Mouse (Mus musculus) gastrocnemius, adult 18-20 months (tissue): ENCODE results near the gene Txnip. TPM values are rescaled to one million over a fixed set of nuclear protein-coding genes. Genes with fewer than 3 reads are reported as not detected.

Source experiments
- DNase-seq: peaks from one replicate; pipeline ENCODE4 v3.0.0; 2021; ENCODE audit warnings: low spot score
- total RNA-seq, 2 experiments: library from RNA; stranded (reverse); gene quantifications; 2 replicates each; pipeline ENCODE4 v1.2.3; 2021

Txnip gene
- total RNA-seq, 2 experiments from 2014 or later: 344 to 646 TPM

DNA sequence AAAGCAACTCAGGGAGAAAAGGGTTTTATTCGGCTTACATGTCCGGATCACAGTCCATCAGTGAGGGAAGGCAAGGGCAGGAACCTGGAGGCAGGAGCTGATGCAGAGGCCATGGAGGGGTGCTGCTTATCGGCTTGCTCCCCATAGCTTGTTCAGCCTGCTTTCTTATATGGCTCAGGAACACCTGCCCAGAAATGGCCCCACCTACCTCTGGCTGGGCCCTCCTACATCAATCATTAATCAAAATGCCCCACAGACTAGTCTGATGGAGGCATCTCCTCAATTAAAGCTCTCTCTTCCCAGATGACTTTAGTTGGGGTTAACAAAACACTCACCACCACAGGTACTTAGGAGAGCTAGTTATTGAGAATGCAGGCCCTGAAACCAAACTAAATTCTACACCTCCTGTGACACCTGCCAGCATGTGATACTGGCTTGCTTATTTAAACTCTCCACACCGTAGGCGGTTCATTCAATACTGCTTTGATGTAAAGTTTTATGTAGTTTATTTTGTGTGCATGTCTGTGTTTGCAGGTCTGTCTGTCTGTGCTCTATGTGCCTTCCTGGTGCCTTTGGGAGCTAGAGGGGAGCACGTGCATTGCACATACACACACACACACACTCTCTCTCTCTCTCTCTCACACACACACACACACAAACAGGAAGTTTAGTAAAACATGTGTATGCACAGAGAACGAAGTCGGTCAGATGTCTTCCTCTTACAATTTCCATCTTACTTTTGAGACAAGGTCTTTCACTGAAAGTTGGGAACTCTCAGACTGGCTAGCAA lies 9.1 kb downstream of the Txnip start:
- no peak for DNase-seq

DNA sequence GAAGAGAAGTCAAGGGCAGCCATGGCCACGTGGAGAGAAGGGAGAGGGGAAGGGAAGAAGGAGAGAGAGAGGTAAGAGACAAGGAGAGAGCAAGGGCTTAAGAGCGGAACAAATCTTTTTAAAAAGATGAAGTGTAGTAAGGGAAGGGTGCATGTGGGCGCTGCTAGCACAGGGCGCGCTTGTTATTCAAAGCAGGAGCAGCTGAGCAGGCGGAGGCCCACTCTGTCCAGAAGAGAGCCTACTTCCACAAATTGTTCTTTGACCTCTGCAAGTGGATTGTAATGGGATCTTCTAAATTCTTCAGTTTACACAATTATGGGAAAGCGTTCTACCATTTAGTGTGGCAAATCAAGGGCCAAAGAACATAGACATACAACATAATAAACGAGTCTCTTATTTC lies 10.8 kb downstream of the Txnip start:
- DNase-seq: no peak

DNA sequence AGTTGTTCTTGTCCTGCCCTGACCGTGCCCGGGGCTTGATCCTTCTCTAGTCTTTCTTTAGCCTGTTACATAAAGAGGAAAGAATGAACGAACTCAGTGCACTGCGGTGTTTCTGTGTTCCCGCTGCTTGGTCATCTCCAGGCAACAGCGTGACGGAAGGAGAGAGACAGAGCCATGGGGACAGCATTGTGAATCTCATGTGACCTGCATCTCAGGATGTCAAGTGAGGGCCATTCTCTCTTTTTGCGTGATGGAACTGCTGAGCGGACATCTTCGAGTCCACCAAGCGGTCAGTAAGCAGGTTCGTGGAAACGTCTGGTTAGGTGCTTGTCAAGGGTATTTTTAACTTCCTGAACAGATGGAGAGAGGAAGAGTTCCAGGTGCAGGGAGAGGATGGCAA lies 11.7 kb downstream of the Txnip start:
- DNase-seq: peak; percentile 49

DNA sequence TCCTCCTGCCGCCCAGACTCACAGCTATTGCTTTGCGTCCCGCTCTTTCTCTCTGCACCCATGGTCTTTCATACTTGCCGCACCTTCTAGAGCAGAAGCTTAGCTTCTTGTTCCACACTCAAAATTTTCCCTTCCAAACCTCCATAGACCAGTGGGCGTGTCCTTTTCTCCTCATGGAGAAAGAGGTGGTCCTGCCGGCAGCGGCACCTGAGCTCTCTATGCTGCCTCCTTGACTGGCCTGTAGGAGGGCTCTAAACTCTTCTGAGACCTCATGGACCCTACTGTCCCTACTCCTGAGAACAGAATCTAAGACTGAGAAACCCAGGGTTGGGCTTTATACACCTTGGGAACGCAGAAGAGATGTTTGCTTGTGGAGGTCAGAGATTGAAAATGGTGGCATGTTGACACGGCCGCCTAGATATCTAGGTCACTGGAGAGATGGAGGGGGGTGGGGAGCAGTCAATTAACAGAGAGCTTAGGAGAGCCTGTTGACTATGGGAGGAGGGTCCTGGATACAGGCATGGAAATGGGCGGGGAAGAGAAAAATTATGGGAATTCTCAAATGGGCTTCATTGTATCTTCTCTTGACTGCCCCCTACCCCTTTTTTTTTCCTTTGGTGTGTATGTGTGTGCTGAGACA lies 12.3 kb downstream of the Txnip start:
- DNase-seq: no peak

DNA sequence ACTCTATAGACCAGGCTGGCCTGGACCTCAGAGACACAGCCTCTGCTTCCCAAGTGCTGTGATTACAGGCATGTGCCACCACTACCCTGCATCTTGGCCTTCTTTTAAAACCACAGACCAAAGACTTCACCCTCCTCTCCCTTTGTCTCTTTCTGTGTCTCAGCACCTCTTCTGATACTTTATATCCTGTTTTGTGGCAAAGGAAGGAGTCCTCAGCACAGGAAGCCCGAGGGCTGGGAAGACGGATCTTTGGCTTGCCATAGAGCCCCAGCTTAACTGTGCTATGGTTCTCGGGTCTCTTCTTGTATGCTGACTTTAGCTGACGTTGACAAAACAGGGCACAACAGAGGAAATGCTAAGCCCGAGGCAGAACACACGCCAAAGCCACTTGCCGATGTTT lies 12.9 kb downstream of the Txnip start:
- no peak for DNase-seq

DNA sequence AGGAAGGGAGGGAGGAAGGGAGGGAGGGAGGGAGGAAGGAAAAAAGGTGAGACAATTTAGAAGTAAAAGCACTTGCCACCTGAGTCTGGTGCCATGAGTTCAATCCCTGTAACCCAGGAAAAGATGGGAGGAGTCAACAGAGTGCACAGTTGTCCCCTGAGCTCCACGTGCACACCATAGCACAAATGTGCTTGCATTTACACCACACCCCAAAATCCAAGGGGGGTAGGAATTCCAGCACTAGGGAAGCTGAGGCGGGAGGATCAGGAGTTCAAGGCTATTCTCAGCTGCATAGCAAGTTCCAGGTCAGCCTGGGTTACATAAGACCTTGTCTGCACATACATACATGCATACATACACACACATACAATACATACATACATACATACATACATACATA lies 13.6 kb downstream of the Txnip start:
- DNase-seq: no peak

DNA sequence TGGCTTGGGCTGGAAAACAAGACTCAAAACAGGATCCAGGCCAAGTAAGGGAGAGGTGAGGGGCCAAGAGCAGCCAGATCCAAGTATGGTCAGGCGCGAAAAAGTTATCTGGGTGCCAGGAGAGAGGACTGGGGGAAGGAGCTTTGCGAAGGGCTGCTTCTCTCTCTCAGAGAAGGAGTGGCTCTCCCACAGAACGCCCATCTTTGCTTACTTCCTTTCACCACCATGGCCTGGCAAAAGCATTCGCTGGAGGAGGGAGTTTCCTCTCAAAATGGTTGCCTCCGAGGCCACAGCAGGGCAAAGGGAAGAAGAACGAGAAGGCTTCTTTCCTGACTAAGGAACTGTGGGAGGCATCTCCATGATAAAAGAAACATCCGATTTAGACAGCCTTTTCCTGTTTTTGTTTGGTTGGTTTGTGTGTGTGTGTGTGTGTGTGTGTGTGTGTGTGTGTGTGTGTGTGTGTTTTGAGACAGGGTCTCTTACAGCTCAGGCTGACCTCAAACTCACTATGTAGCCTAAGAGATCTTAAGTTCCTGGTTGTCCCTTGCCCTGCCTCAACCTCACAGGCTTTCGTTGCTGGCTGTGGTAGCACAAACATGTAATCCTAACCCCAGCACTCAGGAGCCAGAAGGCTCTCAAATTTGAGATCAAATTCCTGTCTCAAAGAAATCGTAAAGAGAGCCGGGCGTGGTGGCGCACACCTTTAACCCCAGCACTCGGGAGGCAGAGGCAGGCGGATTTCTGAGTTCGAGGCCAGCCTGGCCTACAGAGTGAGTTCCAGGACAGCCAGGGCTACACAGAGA lies 14.3 kb downstream of the Txnip start:
- DNase-seq: peak; percentile 65

DNA sequence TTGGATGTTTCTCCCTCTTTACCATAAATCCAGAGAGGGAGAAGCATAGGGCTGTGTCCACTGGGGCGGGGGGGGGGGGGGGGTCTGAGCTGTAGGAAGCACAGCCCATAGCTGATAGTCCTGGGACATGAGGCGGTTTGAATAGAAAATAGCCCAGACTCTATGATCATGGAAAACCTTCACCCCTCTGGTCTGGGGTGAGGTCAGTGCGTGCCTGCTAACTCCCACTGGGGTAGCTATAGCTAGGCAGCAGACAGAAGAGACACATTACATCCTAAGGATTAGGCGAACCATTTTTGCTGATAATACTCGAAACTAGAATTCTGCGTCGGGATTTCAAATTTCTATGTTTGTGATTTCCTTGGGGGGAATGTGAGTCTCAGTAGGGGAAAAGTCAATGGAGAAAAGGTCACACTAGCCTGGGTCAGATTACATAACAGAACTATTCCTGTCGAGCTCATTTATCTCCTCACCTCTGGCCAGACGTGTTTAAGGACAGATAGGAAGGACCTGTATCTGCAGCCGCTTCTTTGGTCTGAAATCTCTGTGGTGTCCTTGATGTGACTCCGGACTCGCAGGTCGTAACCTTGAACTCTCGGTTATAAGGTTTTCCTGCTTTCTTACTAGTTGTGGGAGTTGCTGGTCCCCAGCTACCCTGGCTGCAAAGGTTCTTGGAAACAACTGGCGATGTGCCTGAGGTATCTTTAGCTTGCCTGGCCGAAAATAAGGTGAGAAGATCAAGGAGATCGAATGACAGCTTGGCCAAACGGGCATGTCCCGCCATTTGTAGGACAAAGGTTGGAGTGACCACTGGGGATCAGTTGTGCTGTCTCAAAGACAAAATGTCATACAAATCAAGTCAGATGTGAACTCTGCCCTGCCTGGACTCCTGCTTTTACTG lies 16.1 kb downstream of the Txnip start:
- peak; percentile 80 for DNase-seq

DNA sequence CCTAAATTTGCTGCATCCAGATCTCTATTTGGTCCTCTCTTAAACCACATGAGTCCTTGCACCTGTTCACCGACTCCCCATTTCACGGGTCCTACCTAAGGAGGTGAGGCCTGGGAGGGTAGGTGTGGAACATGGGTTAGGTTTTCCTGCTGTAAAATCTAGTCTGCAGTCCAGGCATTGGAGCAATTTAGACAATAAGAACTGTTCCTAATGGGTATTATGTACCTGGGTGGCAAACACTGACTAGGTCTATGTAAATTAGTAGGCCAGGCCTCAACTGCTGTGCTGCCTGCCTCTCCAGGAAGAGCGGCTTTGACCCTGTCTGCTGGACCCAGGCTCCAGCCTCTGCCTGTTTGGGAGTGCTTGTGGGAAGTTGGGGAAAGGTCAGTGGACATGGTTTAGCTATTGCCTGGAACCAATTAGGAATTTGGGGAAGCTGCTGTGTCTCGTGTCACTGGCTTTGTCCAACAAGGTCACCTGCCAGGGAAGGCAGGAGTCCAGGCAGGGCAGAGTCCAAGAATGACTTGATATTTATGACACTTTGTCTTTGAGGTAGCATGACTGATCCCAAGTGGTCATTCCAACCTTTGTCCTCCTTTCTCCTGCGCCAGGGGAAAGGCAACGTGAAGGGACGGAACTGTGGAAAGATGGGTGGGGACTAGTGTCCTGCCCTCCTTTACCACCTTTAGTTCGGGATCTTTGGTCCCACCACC lies 17.7 kb downstream of the Txnip start:
- DNase-seq: peak; percentile 86

DNA sequence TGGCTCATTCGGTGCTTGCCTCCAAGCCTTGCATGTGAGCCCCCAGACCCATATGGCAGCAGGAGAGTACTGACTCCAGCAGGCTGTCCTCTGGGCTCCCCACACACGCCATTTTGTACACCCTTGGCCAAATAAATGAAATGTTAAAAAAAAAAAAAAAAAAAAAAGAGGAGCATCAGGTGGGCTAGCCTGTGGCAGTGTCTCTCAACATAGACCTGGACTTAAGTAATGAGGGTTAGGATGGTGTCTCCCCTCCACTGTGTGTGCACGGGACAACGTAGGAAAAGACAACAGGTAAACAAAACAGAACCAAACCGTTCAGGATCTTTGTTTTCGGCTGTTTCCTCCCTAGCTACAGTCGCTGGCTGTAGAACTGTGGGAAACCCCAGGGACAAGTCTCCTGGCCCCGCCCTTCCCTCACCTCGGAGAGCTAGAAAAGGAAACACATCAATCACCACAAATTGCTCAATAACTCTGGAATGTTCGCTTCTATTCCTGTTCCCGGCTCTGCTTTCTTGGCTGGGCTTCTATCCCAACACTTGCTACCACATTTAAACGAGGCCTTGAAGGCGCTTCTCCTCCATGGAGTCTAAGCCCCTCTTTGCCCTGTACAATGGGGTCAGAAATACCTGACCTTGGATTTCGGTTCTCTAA lies 18.4 kb downstream of the Txnip start:
- DNase-seq: peak; percentile 91

DNA sequence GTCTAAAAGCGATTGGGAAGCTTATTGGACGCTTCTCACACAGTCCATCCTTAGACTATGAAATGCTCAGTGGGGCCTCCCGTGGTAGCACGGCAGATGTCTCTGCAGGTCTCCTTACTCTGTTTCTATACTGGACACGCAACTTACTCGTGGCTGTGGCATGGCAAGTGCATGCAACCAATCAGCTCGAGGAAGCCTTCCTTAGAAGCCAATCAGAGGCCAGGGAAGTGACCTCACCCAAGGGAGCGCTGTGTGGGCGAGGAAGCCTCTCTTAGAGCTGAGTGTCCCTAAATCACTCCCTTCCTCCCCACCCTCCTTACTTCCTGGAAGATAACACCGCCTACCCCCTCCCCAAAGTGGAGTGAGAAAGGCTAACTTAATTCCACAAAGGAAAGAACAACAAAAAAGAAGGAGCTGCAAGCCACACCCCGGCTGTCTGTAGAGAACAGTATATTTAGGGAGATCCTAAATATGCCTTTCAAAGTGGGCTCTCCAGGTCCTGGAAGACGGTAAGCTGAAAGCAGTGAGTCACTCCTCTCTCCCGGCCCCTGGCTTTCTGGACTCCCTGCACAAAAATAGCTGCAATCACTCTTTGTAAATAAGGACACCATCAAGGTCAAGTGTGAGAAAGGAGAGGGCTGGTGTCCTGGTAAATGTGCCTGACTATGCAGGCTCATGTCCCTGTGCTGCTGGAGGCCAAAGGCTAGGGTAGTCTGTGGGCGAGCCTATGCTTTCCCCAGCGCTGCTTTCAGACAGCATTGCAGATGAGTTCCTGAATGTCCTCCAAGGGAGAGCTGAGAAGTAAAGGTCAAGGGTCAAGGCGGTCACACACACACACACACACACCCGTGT lies 19.2 kb downstream of the Txnip start, which contains the start of gene Gm16253:
TSS of gene Gm16253 (plus strand) at position 295 of the 852 bp plus-strand sequence.
- DNase-seq: peak; percentile 96

DNA sequence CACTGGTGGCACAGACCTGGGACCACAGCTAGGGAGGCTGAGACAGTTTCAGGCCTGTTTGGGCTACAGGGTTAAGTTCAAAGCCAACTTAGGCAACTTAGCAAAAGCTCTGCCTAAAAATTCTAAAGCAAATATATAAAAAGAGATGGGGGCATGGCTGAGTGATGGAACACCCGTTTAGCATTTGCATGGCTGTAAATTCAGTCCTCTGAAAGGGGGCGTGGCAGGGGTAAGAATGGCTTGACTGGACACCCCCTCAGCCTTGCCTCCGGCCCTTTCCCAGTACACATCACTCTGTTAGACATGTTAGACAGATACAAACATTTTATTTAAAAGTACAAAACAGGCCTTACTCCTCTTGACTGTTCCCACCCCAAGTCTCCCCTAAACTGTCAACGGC lies 19.8 kb downstream of the Txnip start:
- no peak for DNase-seq

DNA sequence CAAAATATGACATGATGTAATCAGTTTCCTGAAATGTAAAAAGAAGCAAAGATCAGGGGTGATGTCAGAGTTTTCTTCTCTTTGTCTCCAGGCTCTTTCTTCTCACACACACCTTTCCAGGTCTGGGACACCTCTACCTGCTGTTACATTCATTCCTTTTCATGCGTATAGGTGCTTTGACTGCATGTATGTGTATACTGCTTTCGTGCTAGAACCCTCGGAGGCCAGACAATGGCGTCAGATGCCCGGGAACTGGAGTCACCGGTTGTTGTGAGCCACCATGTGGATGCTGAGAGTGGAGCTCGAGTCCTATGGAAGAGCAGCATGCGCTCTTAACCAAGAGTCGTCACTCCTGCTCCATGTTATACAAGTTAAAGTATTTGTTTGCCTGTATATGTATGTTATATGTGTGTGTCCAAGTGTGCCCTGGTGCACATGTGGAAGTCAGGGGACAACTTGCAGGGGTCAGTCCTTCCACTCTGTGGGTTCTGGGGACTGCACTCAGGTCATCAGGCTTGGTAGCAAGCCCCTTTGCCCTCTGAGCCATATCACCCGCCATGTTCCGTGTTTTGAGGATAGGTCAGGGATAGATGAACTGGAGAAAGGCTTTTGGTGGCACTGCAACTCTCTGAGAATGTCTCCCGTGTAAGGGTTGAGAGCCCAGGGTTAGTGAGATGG lies 20.9 kb downstream of the Txnip start:
- no peak for DNase-seq

DNA sequence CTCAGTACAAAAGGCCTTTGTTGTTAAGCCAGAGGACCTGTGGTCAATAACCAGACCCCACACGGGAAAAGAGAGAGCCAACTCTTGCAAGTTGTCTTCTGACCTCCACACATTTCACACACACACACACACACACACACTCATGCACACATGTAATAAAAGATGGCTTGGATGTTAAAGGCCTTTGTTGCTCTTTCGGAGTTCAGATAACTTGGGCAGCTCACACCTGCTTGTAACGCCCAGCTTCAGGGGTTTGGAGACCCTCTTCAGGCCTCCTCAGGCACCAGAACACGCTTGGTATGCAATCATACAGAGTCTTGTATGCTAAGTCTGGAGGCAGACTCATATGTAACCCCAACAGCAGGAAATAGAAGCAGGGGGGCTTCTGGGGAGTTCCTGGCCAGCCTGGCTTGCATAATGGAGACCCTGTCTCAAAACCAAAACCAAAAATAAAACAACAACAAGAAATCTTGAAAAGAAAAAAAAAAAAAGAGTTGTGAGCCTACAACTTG lies 21.5 kb downstream of the Txnip start:
- no peak for DNase-seq

DNA sequence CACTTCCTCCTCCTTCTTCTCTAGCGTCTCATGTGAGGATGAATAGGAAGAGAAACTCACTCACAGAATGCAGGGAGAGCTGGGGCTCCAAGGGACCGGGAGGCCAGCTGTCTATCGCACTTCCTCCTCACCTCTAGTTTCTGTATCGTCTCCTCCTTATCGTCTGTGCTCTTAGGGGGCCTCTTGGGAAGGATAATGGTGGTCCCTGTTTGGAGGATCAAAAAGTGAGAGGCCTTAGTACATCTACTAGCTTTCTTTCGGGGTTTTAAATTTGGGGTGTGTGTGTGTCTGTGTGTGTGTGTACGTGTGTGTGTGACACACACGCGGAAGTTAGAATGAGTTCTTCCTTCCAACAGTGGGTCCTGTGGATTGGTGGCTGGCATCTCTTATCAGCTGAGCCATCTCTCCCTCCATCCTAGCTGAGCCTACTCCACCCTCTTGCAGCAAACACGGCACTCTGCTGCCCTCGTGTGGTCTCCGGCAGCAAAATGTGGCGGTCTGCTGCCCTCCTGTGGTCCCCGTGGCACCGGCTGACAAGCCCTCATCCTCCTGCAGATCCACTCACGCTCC lies 22.2 kb downstream of the Txnip start:
- peak; percentile 93 for DNase-seq

DNA sequence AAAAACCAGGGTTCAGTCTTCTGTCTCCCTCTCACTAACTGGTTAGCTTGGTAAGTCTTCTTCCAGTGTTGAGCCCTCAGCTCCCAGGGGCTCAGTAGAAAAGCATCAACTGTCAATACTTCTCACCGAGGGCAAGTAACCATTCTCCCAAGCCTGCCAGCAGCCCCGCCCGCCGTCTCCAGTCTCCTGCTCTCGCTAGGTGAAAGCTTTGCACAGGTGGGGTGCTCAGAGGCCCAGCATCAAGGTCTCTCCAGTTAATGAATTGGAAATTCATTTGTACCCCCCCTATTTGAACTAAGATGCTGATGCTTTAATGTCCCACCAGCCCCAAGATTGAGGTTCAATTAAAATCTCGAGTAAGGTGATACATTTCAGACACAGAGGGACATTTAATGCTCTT lies 23.4 kb downstream of the Txnip start:
- DNase-seq: no peak

DNA sequence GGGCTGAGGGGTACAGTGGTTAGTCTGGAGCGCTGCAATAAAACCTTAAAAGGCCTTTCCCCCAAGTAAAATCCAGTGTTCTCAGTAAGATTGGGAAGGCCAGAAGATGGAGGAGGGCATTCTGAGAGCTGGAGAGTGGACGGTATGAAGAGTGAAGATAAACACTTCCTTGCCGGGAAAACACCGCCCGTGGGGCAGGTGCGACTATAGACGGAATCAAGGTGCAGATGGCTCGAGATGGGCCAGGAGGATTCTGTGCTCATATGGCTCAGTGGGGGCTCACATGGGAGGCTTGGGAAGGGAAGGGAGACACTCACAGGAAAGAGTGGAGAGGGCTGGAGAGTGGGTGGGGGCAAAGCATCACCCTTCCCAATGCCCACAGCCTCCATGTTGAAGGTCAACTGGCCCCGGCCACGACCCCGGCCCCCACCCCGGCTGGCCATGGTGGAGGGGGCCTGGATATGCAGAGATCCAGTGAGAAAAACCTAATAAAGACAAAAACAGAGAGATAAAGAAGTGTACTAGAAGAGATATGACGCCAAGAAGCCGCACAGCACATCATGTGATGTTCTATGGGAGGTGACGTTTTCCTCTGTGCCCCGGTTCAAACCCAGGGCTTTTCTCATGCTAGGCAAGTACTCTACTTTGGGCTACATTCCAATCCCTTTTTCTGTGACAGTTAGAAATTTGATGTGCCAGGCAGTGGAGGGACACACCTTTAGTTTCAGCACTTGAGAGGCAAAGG lies 24.2 kb downstream of the Txnip start:
- no peak for DNase-seq
